Mouse (Mus musculus): Measurements from ENCODE around the gene Pik3cg.
"Not testable (repeated sequence)": the region's sequence is repeated elsewhere in the genome, so short reads cannot be mapped to it uniquely, and the experiment has no call there.

The Pik3cg gene

DNA sequence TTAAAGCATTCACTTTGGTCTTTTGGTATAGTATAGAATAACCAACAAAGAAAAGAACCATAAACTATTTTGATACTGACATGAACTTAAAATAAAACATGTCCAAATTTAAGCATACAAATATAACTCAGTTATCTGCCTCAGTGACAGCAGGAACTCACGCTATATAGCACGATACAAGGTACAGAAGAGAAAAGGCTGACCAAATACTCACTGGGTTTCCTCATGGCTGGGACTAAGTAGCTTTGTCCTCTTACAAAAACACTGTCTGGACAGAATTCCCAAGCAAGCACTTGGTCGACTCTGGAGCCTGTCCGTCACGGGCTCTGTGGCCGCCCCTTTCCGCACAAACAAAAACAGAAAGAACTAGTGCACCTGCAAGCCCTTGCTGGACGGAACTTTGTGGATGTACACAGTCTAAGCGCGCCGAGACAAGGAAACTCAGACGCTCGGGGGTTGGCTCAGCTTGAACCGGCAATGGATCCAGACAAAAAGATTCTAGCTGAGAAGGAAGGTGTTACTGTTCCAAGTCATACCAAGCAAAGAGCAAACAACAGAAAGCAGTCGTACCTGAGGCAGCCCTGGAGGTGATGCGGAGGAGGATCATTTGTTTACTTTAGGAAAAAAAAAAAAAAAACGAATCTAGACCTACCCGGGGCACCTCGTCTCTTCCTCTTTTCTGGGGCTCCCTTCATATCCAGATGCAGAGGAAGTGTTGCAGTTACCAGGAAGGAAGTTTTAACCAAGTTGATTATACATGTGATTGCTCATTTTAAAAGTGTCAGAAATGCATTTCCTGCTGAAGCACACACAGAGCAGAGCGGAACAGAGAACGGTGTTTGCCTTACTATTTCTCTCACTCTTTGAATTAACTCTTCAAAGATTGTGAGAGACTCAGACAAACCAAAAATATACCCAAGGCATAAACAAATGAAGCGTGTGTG, at the start of gene Pik3cg:
Gene Pik3cg (minus strand): TSS at position 712 of the 944 bp plus-strand sequence.
- no peak for DNase-seq

DNA sequence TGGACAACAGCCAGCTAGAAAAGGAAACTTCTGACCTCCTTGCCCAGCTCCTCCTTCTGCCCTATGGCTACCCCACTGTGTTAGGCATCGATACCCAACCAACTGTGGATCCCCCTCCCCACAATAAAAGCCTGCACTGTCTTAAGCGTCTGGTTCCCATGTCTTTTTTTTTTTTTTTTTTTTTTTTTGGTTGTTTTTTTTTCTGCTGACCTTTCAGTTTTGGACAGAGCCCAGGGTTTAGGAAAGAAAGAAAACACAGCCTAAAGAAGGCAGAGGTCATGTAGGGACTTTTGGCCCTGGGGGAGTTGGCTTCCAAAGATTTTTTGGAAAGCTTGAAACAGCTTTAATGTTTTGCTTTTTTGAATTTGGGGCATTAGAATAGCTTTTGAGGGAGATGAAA, 40.0 kb upstream of the Pik3cg start:
- DNase-seq, result no peak

DNA sequence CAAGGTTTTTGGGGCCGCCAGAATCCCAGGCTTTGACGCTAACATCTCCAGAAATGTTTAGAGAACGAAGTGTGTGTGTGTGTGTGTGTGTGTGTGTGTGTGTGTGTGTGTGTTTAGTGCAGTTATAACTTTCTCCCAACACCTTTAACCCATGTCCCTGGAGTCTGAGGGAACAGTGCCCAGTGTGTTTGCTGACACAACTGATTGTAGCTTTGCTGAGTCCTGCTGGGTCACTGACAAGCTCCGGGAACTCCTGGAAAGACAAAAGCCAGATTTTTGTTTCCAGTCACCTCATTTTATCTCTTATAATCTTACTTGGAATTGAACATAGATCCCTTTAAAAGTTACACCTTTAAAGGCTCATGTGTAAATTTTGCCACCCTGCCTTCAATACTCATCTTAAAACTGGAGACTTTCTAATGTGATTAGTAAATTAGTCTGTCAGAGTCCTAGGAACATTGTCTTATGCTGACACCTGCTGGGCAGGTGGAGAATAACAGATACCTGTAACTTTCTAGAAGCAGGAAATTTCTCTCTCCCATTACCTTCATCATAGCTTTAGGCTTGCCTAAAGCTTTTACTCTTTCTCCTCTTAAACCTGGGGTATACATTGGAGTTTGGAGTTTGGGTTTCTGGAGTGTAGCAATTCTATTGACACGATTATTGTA, 37.2 kb upstream of the Pik3cg start:
- DNase-seq, result no peak

DNA sequence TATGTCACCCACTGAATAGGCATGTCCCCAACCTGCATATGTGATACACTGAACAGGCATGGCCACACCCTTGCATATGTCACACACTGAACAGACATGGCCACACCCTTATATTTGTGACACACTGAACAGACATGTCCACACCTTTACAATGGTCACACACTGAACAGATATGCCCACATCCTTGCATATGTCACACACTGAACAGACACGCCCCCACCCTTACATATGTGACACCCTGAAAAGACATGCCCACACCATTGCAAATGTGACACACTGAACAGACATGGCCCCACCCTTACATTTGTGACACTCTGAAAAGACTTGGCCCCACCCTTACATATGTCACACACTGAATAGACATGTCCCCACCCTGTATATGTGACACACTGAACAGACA, 35.1 kb upstream of the Pik3cg start:
- no peak for DNase-seq

DNA sequence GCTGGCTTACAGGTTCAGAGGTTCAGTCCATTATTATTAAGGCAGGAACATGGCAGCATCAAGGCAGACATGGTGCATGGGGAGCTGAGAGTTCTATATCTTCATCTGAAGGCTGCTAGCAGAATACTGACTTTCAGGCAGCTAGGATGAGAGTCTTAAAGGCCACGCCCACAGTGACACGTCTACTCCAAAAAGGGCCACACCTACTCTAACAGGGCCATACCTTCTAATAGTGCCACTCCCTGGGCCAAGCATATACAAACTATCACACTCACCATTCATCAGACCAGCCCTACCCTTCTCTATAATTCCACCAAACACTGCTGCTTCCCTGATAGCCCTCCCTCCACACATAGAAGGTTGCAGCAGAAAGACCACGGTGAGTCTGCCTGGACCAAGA, 30.7 kb upstream of the Pik3cg start:
- not testable (repeated sequence) for DNase-seq

DNA sequence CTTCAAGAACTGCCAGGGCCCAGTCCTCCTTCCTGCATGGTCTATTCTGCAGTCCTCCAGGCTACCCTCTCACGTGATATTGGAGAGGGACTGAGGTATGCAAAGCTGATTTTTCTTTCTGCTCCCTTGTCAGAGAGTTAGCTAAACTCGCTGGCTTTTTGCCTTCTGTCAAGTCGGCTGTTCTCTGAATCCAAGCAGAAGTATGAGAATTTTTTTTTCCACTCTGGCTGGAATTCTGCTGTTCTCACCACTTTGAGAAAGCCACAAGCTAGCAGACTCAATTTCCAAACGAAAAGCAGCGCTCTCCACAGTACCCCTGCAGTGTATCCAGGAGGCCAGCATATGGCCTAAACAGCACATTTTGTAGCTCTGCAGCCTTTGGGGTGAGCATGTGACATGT, 30.0 kb upstream of the Pik3cg start:
- DNase-seq, result no peak

DNA sequence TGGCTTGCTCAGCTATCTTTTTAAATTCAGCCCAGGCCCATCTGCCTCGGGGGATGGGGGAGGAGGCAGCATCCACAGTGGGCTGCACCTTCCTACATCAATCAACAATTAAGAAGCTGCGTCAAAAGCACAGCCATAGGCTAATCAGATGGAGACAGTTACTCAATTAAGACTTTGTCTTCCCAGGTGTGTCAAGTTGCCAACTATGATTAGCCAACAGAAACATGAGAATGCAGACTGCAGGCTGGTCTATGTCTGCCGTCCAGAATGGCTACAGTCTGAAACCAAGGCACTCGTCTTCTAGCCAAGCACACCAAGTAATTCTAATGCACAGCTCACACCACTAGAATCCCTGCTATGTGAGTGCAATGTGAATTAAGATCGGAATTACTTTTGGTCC, 29.4 kb upstream of the Pik3cg start:
- no peak for DNase-seq

DNA sequence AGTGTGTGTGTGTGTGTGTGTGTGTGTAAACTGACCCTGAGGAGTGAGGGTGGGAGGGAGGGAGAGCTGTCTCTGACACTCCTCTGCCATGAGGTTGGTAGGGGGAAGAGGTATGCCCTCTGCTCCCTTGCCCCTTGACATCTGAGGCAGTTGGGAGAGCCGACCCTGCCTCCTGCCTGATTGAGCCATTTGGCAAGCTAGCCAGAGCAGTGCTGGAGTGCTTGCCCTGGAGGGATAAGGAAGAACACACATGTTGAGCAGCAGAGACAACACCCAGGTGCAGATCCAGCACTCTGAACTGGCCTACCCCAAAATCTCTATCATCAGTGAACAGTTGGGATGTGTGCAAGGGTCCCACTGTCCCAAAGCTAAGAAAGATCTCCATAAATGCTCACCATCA, 28.7 kb upstream of the Pik3cg start:
- DNase-seq, result no peak

DNA sequence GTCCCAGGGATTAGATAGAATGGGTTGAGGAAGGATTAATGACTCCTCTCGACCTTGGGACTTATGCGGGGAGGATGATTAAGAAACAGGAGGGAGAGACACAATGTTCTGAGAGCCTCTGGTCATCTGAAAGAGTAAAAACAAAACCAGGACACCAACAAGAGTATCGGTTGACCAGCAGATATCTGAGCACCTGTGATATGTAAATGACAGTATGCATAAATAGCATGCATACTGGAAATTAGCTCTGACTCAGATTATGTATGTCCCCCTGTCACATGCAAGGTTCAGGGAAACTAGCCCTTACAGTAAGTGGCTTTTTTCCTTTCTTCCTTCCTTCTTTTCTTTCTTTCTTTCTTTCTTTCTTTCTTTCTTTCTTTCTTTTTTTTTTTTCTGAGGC, 28.0 kb upstream of the Pik3cg start:
- DNase-seq, result no peak

DNA sequence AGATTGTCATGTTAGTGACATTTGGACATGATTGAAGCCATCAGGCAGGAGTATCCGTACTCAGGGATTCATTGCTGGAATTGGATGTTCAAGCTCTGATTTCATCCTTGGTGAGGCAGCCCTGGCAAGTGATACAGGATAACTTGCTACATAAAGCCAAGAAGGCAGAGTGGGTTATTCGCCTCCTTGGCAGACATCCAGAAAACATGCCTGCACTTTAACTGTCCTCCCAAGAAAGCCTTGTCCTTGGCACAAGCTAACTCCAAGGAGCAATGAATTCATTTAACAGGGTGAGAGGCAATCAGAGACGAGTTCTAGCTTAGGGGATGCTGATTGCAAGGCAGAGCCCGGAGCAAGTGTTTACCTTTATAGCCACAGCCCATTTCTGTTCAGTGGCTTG, 25.4 kb upstream of the Pik3cg start:
- no peak for DNase-seq

DNA sequence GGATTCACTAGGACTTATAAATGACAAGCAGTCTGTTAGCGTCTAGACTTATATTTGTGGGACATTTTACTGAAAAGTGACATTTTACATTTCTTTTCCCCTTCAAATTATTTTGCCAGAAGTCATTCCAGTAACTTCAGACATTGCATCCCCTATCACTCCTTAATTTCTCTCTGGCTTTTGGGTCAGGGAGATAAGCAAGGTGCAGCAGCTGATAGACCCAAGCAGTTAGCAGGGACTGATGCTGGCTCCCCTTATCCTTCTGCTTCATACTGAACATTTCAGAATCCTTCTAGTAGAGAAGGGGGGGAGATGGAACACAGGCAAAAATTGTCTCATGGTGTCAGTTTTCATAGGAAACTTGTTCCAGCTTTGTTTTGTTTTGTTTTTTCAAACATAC, 22.9 kb upstream of the Pik3cg start:
- DNase-seq, result no peak

DNA sequence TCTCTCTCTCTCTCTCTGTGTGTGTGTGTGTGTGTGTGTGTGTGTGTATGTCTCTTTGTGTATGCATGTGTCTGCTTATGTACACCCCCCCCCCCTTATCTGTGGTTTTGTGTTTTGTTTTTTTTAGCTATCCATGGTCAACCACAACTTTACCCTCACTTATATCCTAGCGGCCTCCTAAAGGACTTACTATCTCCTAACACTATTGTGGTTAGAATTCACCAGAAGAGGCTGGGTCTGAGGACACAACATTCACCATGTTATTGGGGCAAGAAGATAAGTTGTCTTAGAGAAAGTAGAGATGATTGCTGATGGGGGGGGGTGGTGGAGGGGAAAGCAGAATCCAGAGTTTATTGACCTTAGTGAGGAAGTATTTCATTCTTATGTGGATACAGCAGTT, 15.2 kb upstream of the Pik3cg start:
- DNase-seq, result no peak

DNA sequence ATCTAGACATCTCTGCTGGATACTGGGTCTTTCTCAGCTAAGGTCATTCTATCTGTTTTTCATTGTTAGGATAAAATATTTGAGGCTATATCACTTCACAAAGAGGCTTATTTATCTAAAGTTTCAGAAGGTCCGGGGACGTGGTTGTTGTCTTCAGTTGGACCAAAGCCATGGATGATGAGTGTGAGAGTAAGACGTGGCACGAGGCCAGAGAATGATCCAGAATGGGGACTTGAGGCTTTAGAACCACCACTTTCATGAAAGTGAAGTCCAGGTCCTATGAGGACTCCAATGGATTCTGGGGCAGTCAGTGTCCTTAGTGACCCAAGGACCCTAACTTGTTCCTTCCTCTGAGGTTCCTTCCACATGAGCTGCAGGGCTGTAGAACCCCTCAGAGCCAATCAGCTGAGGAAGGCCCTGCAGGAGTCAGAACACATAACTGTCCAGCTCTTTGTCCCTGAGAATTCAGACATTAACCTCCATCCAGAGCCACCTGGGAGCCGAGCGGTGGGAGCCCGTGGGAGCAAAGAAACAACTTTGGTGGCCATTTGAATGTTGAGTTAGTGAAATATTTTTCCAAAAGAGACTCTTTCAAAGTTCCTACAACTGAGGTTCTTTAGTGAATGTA, 14.4 kb upstream of the Pik3cg start:
- DNase-seq, result no peak

DNA sequence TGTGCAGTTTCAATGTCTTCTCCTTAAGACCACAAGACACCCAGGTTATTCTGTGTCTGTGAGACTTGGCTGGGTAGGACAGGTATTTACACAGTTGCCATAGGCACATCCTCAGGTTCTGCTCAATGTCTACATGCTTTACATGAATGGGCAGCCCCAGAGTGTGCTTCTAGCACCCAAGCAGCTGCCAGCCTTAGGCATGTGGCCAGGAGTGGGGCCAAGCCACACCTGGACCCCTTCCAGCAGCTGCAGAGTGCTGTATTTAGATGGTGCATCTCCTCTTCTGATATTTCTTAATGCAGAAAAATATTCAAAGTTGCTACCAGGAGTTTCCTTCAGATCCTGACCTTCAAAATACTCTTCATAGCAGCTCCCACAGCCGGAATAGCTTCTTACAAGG, 11.9 kb upstream of the Pik3cg start:
- DNase-seq, result no peak

DNA sequence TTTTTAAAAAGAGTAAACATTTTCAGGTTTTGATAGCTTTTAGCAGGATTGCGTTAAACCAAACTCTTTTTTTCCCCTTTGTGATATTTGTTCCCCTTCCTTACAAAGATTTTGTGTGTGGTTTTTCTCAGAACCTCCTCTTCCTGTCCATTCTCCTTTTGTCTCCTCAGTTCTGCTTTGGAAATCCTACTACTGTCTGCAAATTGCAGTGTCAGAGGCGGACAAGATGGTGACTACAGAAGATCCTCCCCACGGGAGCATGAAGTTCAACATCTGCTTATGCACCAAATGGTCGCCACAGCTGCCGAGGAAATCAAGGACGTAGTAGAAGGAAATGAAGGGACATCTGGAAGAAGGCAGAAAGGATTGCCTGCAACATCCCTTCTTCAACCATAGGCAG, 6.7 kb upstream of the Pik3cg start:
- DNase-seq, result no peak

DNA sequence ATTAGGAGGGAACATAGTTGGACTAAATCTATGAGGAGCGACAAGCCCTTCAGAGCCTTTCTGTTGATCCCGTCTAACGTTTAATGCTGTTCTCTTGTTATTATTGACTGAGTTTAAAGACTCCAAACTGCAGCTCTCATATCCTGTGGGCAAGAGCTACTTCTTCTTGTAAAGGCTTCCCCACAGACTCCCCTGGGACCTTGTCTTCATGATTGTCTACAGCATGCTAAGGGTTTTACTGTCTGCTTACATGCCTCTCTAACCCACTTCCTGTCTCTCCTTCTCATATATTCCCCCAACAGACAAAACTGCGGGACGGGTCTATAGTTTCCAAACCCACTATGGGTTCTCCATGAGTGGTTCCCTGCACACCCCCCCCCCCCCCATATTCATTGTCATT, 4.2 kb upstream of the Pik3cg start:
- no peak for DNase-seq

DNA sequence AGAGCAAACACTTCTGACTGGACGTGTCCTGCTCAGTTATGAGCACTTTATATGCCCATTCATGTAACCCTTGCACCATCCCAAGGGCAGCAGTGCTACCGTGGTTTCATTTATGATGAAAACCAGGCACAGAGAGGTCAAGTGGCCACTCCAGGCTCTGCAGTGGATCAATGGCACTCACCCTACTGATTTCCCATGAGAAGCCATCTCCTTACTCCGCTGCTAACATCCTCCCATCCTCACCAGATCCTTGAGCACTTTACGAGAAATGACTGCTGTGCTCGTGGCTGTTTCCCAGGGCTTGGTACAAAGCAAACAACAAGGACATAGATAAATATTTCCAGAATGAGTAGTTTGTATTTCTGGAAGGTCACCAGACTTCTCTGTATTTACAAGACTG, 3.7 kb upstream of the Pik3cg start:
- DNase-seq, result no peak

DNA sequence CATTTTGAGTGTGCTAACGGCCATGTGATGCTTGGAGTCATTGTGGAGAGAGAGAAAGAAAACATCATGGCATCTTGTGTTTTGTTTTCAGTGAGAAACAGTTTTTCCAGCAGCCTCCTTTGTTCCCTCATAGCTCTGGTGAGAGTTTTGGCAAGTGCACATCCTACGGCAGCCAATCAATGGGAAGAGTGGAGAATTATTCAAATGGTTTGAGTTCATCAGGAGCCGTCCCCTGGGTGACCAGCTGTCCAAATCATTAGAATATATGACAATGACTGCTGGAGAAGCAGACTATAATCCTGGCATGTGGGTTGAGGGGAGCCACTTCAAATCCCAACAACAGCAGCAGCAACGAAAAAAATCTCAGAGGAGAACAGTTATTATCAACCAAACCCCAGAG, 2.8 kb upstream of the Pik3cg start:
- no peak for DNase-seq

DNA sequence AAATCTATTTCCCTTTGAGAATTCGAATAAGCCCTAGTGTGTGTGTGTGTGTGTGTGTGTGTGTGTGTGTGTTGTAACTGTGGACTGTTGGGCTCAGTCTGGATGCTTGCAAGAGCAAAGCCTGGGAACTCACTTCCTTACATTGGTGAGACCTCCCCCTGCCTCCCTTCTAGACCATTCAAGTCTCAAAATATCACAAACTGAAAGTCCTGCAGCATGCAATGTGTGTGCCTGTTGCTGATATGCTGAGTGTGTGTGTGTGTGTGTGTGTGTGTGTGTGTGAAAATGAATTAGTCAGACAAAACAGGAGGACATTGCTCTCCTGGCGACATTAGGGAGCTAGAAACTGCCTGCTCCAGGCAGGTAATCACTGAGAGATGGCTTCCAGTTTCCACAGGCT, 492 bp upstream of the Pik3cg start:
- DNase-seq, result no peak

DNA sequence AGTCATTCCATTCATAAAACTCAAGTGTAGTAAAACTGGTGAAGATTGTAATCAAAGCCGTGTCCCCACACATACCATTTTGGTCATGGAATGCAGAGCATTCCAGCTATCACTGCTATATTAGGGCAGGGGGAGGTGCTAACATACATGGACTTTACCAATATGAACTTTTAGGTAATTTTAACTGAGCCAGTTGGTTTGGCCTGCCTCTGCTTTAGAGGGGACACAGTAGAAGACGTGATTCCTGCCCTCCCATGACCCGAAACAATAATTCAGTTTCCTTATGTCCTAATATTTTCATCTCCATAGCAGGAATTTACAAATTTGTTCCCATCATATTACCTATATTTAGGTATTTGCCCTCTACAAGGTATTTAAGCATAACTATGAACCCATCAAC, 1.3 kb downstream of the Pik3cg start:
- DNase-seq, result no peak

DNA sequence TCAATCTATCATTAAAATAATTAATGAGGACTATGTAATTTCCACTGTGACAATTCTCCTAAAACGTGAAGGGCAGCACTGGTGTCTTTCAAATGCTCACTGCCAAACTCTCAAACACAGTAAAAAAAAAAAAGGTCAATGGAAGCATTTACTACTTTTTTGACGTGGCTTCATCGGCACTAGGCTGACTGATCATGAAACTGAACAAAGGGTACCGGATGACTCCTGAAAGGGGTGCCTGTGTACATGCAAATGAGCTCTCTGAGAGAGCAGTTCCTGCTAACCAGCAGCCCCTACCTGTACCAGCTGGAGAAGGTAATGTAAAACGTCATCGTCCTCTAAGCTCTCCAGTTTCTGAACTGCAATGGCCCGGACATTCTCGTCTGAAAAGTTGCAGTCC, 4.8 kb downstream of the Pik3cg start:
- DNase-seq, result no peak

DNA sequence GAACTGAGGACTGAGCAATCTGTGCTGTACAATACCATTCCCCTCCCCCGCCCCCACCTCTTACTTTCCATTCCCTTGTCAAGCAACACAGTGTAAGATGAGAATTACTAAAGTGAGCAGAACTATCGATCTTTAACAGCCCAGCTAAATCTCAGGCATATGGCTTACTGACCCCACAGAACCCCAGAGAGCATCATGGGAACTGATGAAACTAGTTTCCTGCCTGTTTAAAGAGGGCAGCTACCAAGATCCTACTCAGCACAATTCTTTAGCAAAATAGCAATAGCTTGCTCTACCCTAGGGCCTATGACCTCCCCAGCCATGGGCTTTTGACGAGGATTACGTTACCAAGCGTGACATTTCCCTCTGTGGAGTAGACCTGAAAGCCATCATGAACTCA, 5.9 kb downstream of the Pik3cg start:
- no peak for DNase-seq

DNA sequence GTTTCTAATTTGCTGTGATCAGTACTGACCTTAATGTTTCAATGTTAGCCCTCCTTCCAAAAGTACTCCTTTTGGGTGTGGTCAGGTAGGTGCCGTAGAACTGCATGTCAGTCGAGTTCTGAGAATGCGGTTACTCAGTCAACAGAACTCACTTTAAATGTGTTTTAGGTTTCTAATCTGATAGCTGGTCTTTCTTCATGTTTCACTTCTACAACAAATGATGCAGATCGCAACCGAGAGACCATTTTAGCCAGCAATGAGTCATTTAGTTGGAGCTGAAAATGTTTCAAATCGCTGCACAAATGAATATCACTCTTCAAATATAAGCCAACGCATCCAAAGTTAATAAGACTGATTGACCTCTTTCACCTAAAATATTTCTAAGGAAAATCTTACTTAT, 6.5 kb downstream of the Pik3cg start:
- DNase-seq, result no peak

DNA sequence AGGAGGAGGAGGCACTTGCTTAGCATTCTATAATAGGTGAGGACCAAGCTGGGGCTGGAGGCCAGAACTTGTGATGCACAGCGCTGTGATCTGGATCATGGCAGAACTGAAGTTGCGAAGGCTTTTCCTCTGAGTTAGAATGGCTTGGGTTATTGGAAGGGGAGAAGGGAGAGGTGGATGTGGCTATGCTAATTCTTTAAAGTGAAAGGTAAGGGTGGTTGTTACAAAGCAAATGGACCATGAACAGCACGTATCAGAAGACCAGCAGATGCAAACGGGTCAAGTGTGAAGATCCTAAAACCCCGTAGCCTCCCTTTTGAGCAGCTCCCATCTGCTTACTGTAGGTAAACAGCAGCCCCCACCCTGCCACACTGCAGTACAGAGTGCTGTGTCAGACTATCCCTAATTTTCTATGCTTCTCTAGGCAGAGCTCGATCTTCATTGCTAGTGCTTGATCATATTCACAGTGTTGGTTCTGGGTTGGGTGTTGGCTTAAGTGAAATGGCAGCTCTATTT, 7.3 kb downstream of the Pik3cg start:
- DNase-seq, result no peak
